Mouse (Mus musculus) urinary bladder, adult 2 months (tissue): ENCODE results near the gene Tal1. TPM values are rescaled to one million over a fixed set of nuclear protein-coding genes. Genes with fewer than 3 reads are reported as not detected.

ENCODE experiments used
- DNase-seq: peaks from one replicate; pipeline ENCODE4 v3.0.0; 2022; ENCODE audit warnings: low spot score
- polyA plus RNA-seq: library from polyadenylated mRNA; depleted of rRNA; stranded (reverse); fragments of >200 nt; gene quantifications from 2 replicates; pipeline ENCODE4 v1.2.3, GENCODE M21; 2012; rRNA removed

The Tal1 gene
- polyA plus RNA-seq, 1 experiment, result 2.2 TPM

- no peak for DNase-seq
Observed at GRCm38 (mm10) chr4:115111167-115111566, 54.9 kb downstream of the Tal1 start.

- no peak for DNase-seq
Observed at GRCm38 (mm10) chr4:115113266-115113665, 57.0 kb downstream of the Tal1 start.

GRCm38 (mm10) chr4:115119642-115120041 lies 63.4 kb downstream of the Tal1 start:
- DNase-seq, result no peak

GRCm38 (mm10) chr4:115121162-115121561 lies 64.9 kb downstream of the Tal1 start:
- no peak for DNase-seq

Other genes starting within 250 kb of the Tal1 start
- not detected in 2 replicates for gene Gm12830, start 234.7 kb upstream of the Tal1 start, polyA plus RNA-seq
- gene Foxd2, start 147.6 kb upstream of the Tal1 start, polyA plus RNA-seq, result 0.66 and 0.97 TPM in 2 replicates
- gene Foxe3, start 130.4 kb upstream of the Tal1 start, polyA plus RNA-seq, result not detected in 2 replicates
- 38.7 and 44.9 TPM in 2 replicates for gene Cmpk1, start 69.2 kb upstream of the Tal1 start, polyA plus RNA-seq
- 0.43 and 0.52 TPM in 2 replicates for gene Stil, start 56.3 kb upstream of the Tal1 start, polyA plus RNA-seq
- gene Pdzk1ip1, start 32.3 kb downstream of the Tal1 start, polyA plus RNA-seq, result 79.6 and 106 TPM in 2 replicates
- gene Cyp4x1, start 77.9 kb downstream of the Tal1 start, polyA plus RNA-seq, result 0.04 TPM in 1 of 2 replicates, not detected in the other
- not detected in 2 replicates for gene Cyp4a29, start 185.7 kb downstream of the Tal1 start, polyA plus RNA-seq
- not detected in 2 replicates for gene Cyp4a12a, start 242.6 kb downstream of the Tal1 start, polyA plus RNA-seq